Comparison of ENCODE assay signal across 23 mouse cellular contexts in genomic region chr12:103352735-103353134, GRCm38 (mm10). TPM values are rescaled to one million over a fixed set of nuclear protein-coding genes. Genes with fewer than 3 reads are reported as not detected.
A peak's percentile ranks its signal among the peaks of the same experiment; 100 is the strongest.
DNase-seq lines count a peak whose midpoint lies in the region; ATAC-seq lines count a peak whose summit lies in the region.
"Had no signal": no experiment of that assay in that cellular context is flagged by ENCODE, and none has a peak within 500 bp of the region (broad histone marks: within the 10 kb centered on the region; RNA-seq: fewer than 3 reads in every experiment).

No protein-coding gene starts in this region.

- H3K9me3 ChIP-seq in heart, embryonic 13.5 days, result 0 out of 2 replicates have a peak, but pooled peaks cover 4% of the 10 kb centered on the region
- no peaks in the 10 kb centered on the region for H3K9me3 ChIP-seq in forebrain, embryonic 13.5 days (replicated peaks)
- H3K9me3 ChIP-seq: liver, embryonic 12.5 days had no signal

- no peak overlapping the region for H3K4me3 ChIP-seq in heart, embryonic 13.5 days
- H3K4me3 ChIP-seq in forebrain, embryonic 13.5 days, result no peak overlapping the region
- H3K4me3 ChIP-seq: liver, embryonic 12.5 days had no signal

- ATAC-seq in heart, embryonic 13.5 days (ENCODE audit: extremely low read depth, insufficient number of reproducible peaks, low FRiP score, low TSS enrichment), result no peak
- no peak for ATAC-seq in megakaryocyte-erythroid progenitor cell, adult 5-6 weeks (replicated peaks; ENCODE audit: low FRiP score, low TSS enrichment, poor library complexity, severe bottlenecking)
- no peak for ATAC-seq in cerebellum, adult (ENCODE audit: insufficient number of reproducible peaks, low FRiP score, low TSS enrichment)
- no peak for ATAC-seq in forebrain, embryonic 13.5 days
- ATAC-seq: liver, embryonic 12.5 days had no signal

- DNase-seq in gastrocnemius, adult 8-10 months (ENCODE audit: low spot score in 2 of 2), result peak; percentile 58 to 63
- peak; percentile 77 to 86 for DNase-seq in heart, adult 18-20 months
- DNase-seq in heart, postnatal 25 days (ENCODE audit: low spot score), result peak; percentile 53
- DNase-seq in cerebellum, postnatal 4 days (ENCODE audit: low spot score in 2 of 2), result no peak
- DNase-seq: embryo, embryonic 11 days; kidney, postnatal 4 days; lung, adult 2 months; lung, postnatal 36 days; right cerebral cortex, adult 18-20 months had no signal

- WGBS in heart, embryonic 13.5 days, result 83% methylated on average over 6 of the region's 6 CpGs
- 94% methylated on average over 6 of the region's 6 CpGs for WGBS in forebrain, embryonic 13.5 days

- H3K27ac ChIP-seq in heart, embryonic 13.5 days (replicated peaks), result peak overlapping the region; percentile 92
- no peak overlapping the region for H3K27ac ChIP-seq in forebrain, embryonic 13.5 days
- H3K27ac ChIP-seq: liver, embryonic 12.5 days had no signal

- H3K27me3 ChIP-seq in heart, embryonic 13.5 days (replicated peaks), result no peaks in the 10 kb centered on the region
- H3K27me3 ChIP-seq in forebrain, embryonic 13.5 days, result no peaks in the 10 kb centered on the region

- intact Hi-C loops in heart, postnatal 25 days (cut with DNase I), result no loop called here

- H3K4me2 ChIP-seq in heart, embryonic 13.5 days, result peak overlapping the region; percentile 60
- no peak overlapping the region for H3K4me2 ChIP-seq in forebrain, embryonic 13.5 days
- H3K4me2 ChIP-seq: liver, embryonic 12.5 days had no signal

- H3K4me1 ChIP-seq in heart, embryonic 13.5 days, result peaks cover 50% of the 10 kb centered on the region
- H3K4me1 ChIP-seq in forebrain, embryonic 13.5 days, result peaks cover 7% of the 10 kb centered on the region; the same call in 1 of the 2 replicates
- H3K4me1 ChIP-seq: liver, embryonic 12.5 days had no signal

- peak overlapping the region; percentile 37; the same call in 1 of the 2 replicates for H3K9ac ChIP-seq in heart, embryonic 13.5 days
- no peak overlapping the region for H3K9ac ChIP-seq in forebrain, embryonic 13.5 days
- H3K9ac ChIP-seq: liver, embryonic 12.5 days had no signal

- peaks cover 13% of the 10 kb centered on the region for H3K36me3 ChIP-seq in heart, embryonic 13.5 days
- no peaks in the 10 kb centered on the region for H3K36me3 ChIP-seq in forebrain, embryonic 13.5 days (ENCODE audit: poor library complexity, severe bottlenecking)
- H3K36me3 ChIP-seq: liver, embryonic 12.5 days had no signal

RNA-seq across cellular contexts. Expression of gene Asb2, which starts 3.1 kb away (rescaled TPM):
- total RNA-seq in gastrocnemius, adult 8-10 months (2022), result 100 to 1,000 TPM; 524 to 740 (median 599) TPM
- total RNA-seq in heart, adult 18-20 months (2021), result 100 to 1,000 TPM; 561 to 602 TPM
- 164 and 183 TPM in 2 replicates for polyA plus RNA-seq in heart, embryonic 13.5 days (2015; fragmentation: Nextera tagmentation; extraction: Ambion mirVana)
- 100 to 1,000 TPM; 497 to 569 TPM for total RNA-seq in heart, postnatal 25 days (2021)
- 3.5 TPM in 1 of 2 replicates, not detected in the other for total RNA-seq in megakaryocyte-erythroid progenitor cell, adult 5-6 weeks (2014; fragmentation: Nextera tagmentation)
- 0.38 TPM in 1 of 2 replicates, not detected in the other for total RNA-seq in megakaryocyte-erythroid progenitor cell, adult 5-6 weeks (2017)
- 0.40 and 0.60 TPM in 2 replicates for polyA plus RNA-seq in forebrain, embryonic 13.5 days (2015; fragmentation: Nextera tagmentation; extraction: Ambion mirVana)
- total RNA-seq: MEL had no signal

RNA-seq across cellular contexts. Expression of gene Otub2, which starts 35.7 kb away (rescaled TPM):
- total RNA-seq in gastrocnemius, adult 8-10 months (2022), result 10 to 100 TPM in 1 of 4 experiments, 1 to 10 TPM in 3; 5.3 to 20.3 (median 7.7) TPM
- 1 to 10 TPM; 3.4 to 3.9 TPM for total RNA-seq in heart, adult 18-20 months (2021)
- polyA plus RNA-seq in heart, embryonic 13.5 days (2015; fragmentation: Nextera tagmentation; extraction: Ambion mirVana), result 13.8 and 15.8 TPM in 2 replicates
- total RNA-seq in heart, postnatal 25 days (2021), result 1 to 10 TPM; 4.4 to 4.9 TPM
- 10.4 and 11.9 TPM in 2 replicates for total RNA-seq in megakaryocyte-erythroid progenitor cell, adult 5-6 weeks (2014; fragmentation: Nextera tagmentation)
- total RNA-seq in megakaryocyte-erythroid progenitor cell, adult 5-6 weeks (2017), result 3.0 and 7.1 TPM in 2 replicates
- 14.5 and 18.4 TPM in 2 replicates for polyA plus RNA-seq in forebrain, embryonic 13.5 days (2015; fragmentation: Nextera tagmentation; extraction: Ambion mirVana)

RNA-seq across cellular contexts. Expression of gene Fam181a, which starts 42.0 kb away (rescaled TPM):
- total RNA-seq in gastrocnemius, adult 8-10 months (2022), result not detected
- total RNA-seq in heart, adult 18-20 months (2021), result not detected
- not detected in 2 replicates for polyA plus RNA-seq in heart, embryonic 13.5 days (2015; fragmentation: Nextera tagmentation; extraction: Ambion mirVana)
- total RNA-seq in heart, postnatal 25 days (2021), result not detected
- not detected in 2 replicates for total RNA-seq in megakaryocyte-erythroid progenitor cell, adult 5-6 weeks (2014; fragmentation: Nextera tagmentation)
- not detected in 2 replicates for total RNA-seq in megakaryocyte-erythroid progenitor cell, adult 5-6 weeks (2017)
- polyA plus RNA-seq in forebrain, embryonic 13.5 days (2015; fragmentation: Nextera tagmentation; extraction: Ambion mirVana), result 7.6 and 9.8 TPM in 2 replicates
- total RNA-seq: adrenal gland, postnatal 25 days; CH12.LX; MEL had no signal
- polyA plus RNA-seq: embryonic facial prominence, embryonic 14.5 days; kidney, embryonic 14.5 days; limb, embryonic 11.5 days; liver, embryonic 12.5 days; spleen, adult 2 months; stomach, embryonic 16.5 days; thymus, postnatal 0 days had no signal

RNA-seq across cellular contexts. Expression of gene 9330161L09Rik, which starts 54.9 kb away (rescaled TPM):
- 1 to 10 TPM in 2 of 4 experiments, under 1 TPM in 1, not detected in 1; 0.99 to 1.2 (median 1.2) TPM for total RNA-seq in gastrocnemius, adult 8-10 months (2022)
- total RNA-seq in heart, adult 18-20 months (2021), result 1 to 10 TPM; 1.2 to 1.6 TPM
- polyA plus RNA-seq in heart, embryonic 13.5 days (2015; fragmentation: Nextera tagmentation; extraction: Ambion mirVana), result 0.39 and 0.60 TPM in 2 replicates
- 1 to 10 TPM; 1.2 to 1.3 TPM for total RNA-seq in heart, postnatal 25 days (2021)
- total RNA-seq in megakaryocyte-erythroid progenitor cell, adult 5-6 weeks (2014; fragmentation: Nextera tagmentation), result 2.7 and 3.8 TPM in 2 replicates
- total RNA-seq in megakaryocyte-erythroid progenitor cell, adult 5-6 weeks (2017), result 0.94 and 2.7 TPM in 2 replicates
- polyA plus RNA-seq in forebrain, embryonic 13.5 days (2015; fragmentation: Nextera tagmentation; extraction: Ambion mirVana), result 0.34 and 0.48 TPM in 2 replicates

Comparison
In these comparisons a context has a peak if more than half of its experiments do, and no peak if none do; other contexts are left out.
1. DNase-seq: peak in gastrocnemius, adult 8-10 months (2 of 2), heart, adult 18-20 months (2 of 2) and heart, postnatal 25 days (single experiment); none in cerebellum, postnatal 4 days (0 of 2).
2. RNA of gene Asb2, which starts 3.1 kb away (total RNA-seq): 561 to 602 TPM in heart, adult 18-20 months, 524 to 740 TPM in gastrocnemius, adult 8-10 months and 497 to 569 TPM in heart, postnatal 25 days; 0.38 to 3.5 TPM in megakaryocyte-erythroid progenitor cell, adult 5-6 weeks; every median in the first group is over 100 times any median in the second.